Mouse (Mus musculus) left cerebral cortex, adult 9 months (tissue): Measurements from ENCODE around the gene Gm10135.
"Not testable (repeated sequence)": the region's sequence is repeated elsewhere in the genome, so short reads cannot be mapped to it uniquely, and the experiment has no call there.

Experiments used
- DNase-seq, 2 experiments: peaks; one replicate each; pipeline ENCODE4 v3.0.0; 2022; ENCODE audit warnings: low spot score in 2 of 2

The Gm10135 gene

GRCm38 (mm10) chr5:72974602-72975001 is at the start of gene Gm10135:
Gene Gm10135, minus strand, starts transcription at chr5:72974702.
- no peak for DNase-seq

- DNase-seq: no peak
Observed at GRCm38 (mm10) chr5:73023801-73024200, 49.3 kb upstream of the Gm10135 start.

GRCm38 (mm10) chr5:73014745-73015144 is 40.2 kb upstream of the Gm10135 start:
- no peak for DNase-seq

GRCm38 (mm10) chr5:73013611-73014287 is 39.2 kb upstream of the Gm10135 start:
- not testable (repeated sequence) for DNase-seq

GRCm38 (mm10) chr5:73012884-73013610 is 38.5 kb upstream of the Gm10135 start:
- DNase-seq: not testable (repeated sequence)

- not testable (repeated sequence) for DNase-seq
Observed at GRCm38 (mm10) chr5:73011806-73012205, 37.3 kb upstream of the Gm10135 start.

GRCm38 (mm10) chr5:73008230-73008629 is 33.7 kb upstream of the Gm10135 start:
- DNase-seq: not testable (repeated sequence)

- no peak for DNase-seq
Observed at GRCm38 (mm10) chr5:73007582-73007959, 33.1 kb upstream of the Gm10135 start.

- no peak for DNase-seq
Observed at GRCm38 (mm10) chr5:73006784-73007581, 32.5 kb upstream of the Gm10135 start, which contains the start of gene Slc10a4. Gene Slc10a4, plus strand, starts transcription at chr5:73006883.

GRCm38 (mm10) chr5:73004046-73004445 is 29.5 kb upstream of the Gm10135 start:
- no peak for DNase-seq

GRCm38 (mm10) chr5:72998546-72998945 is 24.0 kb upstream of the Gm10135 start:
- DNase-seq: not testable (repeated sequence)

- DNase-seq: no peak
Observed at GRCm38 (mm10) chr5:72995379-72995778, 20.9 kb upstream of the Gm10135 start.

GRCm38 (mm10) chr5:72994928-72995327 is 20.4 kb upstream of the Gm10135 start:
- no peak for DNase-seq

- no peak for DNase-seq
Observed at GRCm38 (mm10) chr5:72994424-72994823, 19.9 kb upstream of the Gm10135 start.

- DNase-seq: no peak
Observed at GRCm38 (mm10) chr5:72992474-72992873, 18.0 kb upstream of the Gm10135 start.

GRCm38 (mm10) chr5:72989756-72990155 is 15.3 kb upstream of the Gm10135 start:
- no peak for DNase-seq

GRCm38 (mm10) chr5:72987786-72988185 is 13.3 kb upstream of the Gm10135 start:
- DNase-seq: no peak

- DNase-seq: peak in 1 of 2 experiments; percentile 40
Observed at GRCm38 (mm10) chr5:72984091-72984490, 9.6 kb upstream of the Gm10135 start.

- no peak for DNase-seq
Observed at GRCm38 (mm10) chr5:72976539-72976938, 2.0 kb upstream of the Gm10135 start.

GRCm38 (mm10) chr5:72975996-72976395 is 1.5 kb upstream of the Gm10135 start:
- no peak for DNase-seq

- DNase-seq: no peak
Observed at GRCm38 (mm10) chr5:72972934-72973333, 1.6 kb downstream of the Gm10135 start.

GRCm38 (mm10) chr5:72972435-72972834 is 2.1 kb downstream of the Gm10135 start:
- no peak for DNase-seq
